Mouse (Mus musculus) spleen, adult 10 weeks (tissue): ENCODE data around the gene Zfp3. TPM values are rescaled to one million over a fixed set of nuclear protein-coding genes. Genes with fewer than 3 reads are reported as not detected.

Source experiments
- polyA plus RNA-seq: library from polyadenylated mRNA; stranded (reverse); fragments of 350-450 nt; fragmentation: Illumina TruSeq; extraction: RNeasy Lipid Tissue Mini Kit (QIAGEN cat#74804); gene quantifications from one replicate; pipeline ENCODE4 v1.2.3, GENCODE M21; 2015; ENCODE audit warnings: low replicate concordance; ENCODE audit not compliant: insufficient read depth

The Zfp3 gene
- polyA plus RNA-seq: 9.9 TPM

GRCm38 (mm10) chr11:70763936-70764808 is at the start of gene Zfp3:
TSS of gene Zfp3 (plus strand) at chr11:70764209.

DNA sequence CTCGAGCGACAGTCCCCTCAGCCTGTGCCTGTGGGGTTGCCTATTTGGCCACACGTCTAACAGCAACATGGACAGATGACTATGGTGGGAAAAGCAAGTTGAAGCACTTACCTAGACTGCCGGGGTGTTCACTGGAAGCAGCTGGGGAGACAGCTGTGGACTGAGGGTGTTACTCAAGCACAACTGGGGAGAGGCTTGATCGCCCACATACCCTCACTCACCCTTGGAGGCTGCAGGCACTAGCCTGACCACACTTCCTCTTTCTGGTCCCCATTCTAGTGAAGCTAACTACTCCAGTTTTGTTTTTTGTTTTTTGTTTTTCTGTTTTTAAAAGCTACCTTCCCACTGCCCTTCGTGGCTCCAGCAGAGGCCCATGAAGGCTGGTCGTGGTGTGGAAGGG is 48.4 kb downstream of the Zfp3 start, which contains the start of gene Scimp:
TSS of gene Scimp (minus strand) at position 222 of the 400 bp plus-strand sequence.

Other genes starting within 250 kb of the Zfp3 start
- gene Vmo1, start 249.6 kb upstream of the Zfp3 start, polyA plus RNA-seq: not detected
- not detected for gene Gltpd2, start 245.0 kb upstream of the Zfp3 start, polyA plus RNA-seq
- 92.2 TPM for gene Psmb6, start 238.8 kb upstream of the Zfp3 start, polyA plus RNA-seq
- gene Gm40193, start 231.3 kb upstream of the Zfp3 start, polyA plus RNA-seq: not detected
- 8.9 TPM for gene Pld2, start 224.1 kb upstream of the Zfp3 start, polyA plus RNA-seq
- gene Mink1, start 201.3 kb upstream of the Zfp3 start, polyA plus RNA-seq: 52.0 TPM
- gene 4930544D05Rik, start 148.4 kb upstream of the Zfp3 start, polyA plus RNA-seq: not detected
- 0.47 TPM for gene Chrne, start 145.0 kb upstream of the Zfp3 start, polyA plus RNA-seq
- gene Gp1ba, start 125.1 kb upstream of the Zfp3 start, polyA plus RNA-seq: 3.7 TPM
- gene Rnf167, start 117.0 kb upstream of the Zfp3 start, polyA plus RNA-seq: 203 TPM
- gene Slc25a11, start 116.7 kb upstream of the Zfp3 start, polyA plus RNA-seq: 93.8 TPM
- 1,849 TPM for gene Pfn1, start 109.6 kb upstream of the Zfp3 start, polyA plus RNA-seq
- 22.1 TPM for gene Eno3, start 107.0 kb upstream of the Zfp3 start, polyA plus RNA-seq
- 38.6 TPM for gene Spag7, start 94.8 kb upstream of the Zfp3 start, polyA plus RNA-seq
- 19.7 TPM for gene Camta2, start 76.1 kb upstream of the Zfp3 start, polyA plus RNA-seq
- gene Inca1, start 64.1 kb upstream of the Zfp3 start, polyA plus RNA-seq: 1.0 TPM
- gene Kif1c, start 63.7 kb upstream of the Zfp3 start, polyA plus RNA-seq: 17.2 TPM
- gene Scimp, start 48.4 kb downstream of the Zfp3 start, polyA plus RNA-seq: 33.4 TPM
- gene Rabep1, start 80.6 kb downstream of the Zfp3 start, polyA plus RNA-seq: 51.8 TPM
- 125 TPM for gene Nup88, start 205.8 kb downstream of the Zfp3 start, polyA plus RNA-seq
- 67.8 TPM for gene Rpain, start 206.0 kb downstream of the Zfp3 start, polyA plus RNA-seq
- gene C1qbp, start 218.8 kb downstream of the Zfp3 start, polyA plus RNA-seq: 167 TPM
- gene Dhx33, start 240.2 kb downstream of the Zfp3 start, polyA plus RNA-seq: 31.1 TPM